Mouse (Mus musculus) heart, embryonic 15.5 days (tissue): ENCODE results near the gene Ica1. TPM values are rescaled to one million over a fixed set of nuclear protein-coding genes. Genes with fewer than 3 reads are reported as not detected.

Source experiments
- ATAC-seq: fragments of 200-750 bp; cut with Nextera tagmentation; replicated peaks from 2 replicates; pipeline ENCODE4 v1.8.0; 2017; ENCODE audit warnings: low read depth, moderate TSS enrichment; ENCODE audit not compliant: insufficient number of reproducible peaks, insufficient read depth, low FRiP score
- H3K27ac ChIP-seq: fragments of 300-500 bp; sonication (generic); 2 replicates; pipeline ENCODE4 v1.5.1; 2015; ENCODE audit warnings: mild to moderate bottlenecking, inconsistent platforms
- H3K27me3 ChIP-seq: fragments of 300-500 bp; sonication (generic); 2 replicates; pipeline ENCODE4 v1.6.1; 2015; ENCODE audit warnings: inconsistent platforms
- H3K36me3 ChIP-seq: fragments of 300-500 bp; sonication (generic); 2 replicates; pipeline ENCODE4 v1.6.1; 2015; ENCODE audit warnings: mild to moderate bottlenecking, inconsistent platforms
- H3K4me1 ChIP-seq: fragments of 300-500 bp; sonication (generic); replicated peaks from 2 replicates; pipeline ENCODE4 v1.6.1; 2015; ENCODE audit warnings: inconsistent platforms
- H3K4me2 ChIP-seq: fragments of 300-500 bp; sonication (generic); 2 replicates; pipeline ENCODE4 v1.6.1; 2015; ENCODE audit warnings: inconsistent platforms, mild to moderate bottlenecking, moderate library complexity
- H3K4me3 ChIP-seq: fragments of 300-500 bp; sonication (generic); 2 replicates; pipeline ENCODE4 v1.5.1; 2015; ENCODE audit warnings: mild to moderate bottlenecking, inconsistent platforms
- H3K9ac ChIP-seq: fragments of 300-500 bp; sonication (generic); 2 replicates; pipeline ENCODE4 v1.6.1; 2015; ENCODE audit warnings: mild to moderate bottlenecking, inconsistent platforms
- H3K9me3 ChIP-seq: fragments of 300-500 bp; sonication (generic); replicated peaks from 2 replicates; pipeline ENCODE4 v1.6.1; 2016; ENCODE audit warnings: inconsistent platforms
- WGBS: fragments of 180-500 bp; shearing (Covaris S2); methylation state at CpG from one replicate; pipeline ENCODE4 v1.1.7; 2015; ENCODE audit warnings: mixed read lengths; 5-methylcytosine and 5-hydroxymethylcytosine counted together
- polyA plus RNA-seq: library from polyadenylated mRNA; unstranded; fragments of >200 nt; fragmentation: Nextera tagmentation; extraction: Ambion mirVana; gene quantifications from 2 replicates; pipeline ENCODE4 v1.2.1, GENCODE M21; 2015

Ica1 gene
- polyA plus RNA-seq, 1 experiment from 2014 or later: 19.0 TPM

DNA sequence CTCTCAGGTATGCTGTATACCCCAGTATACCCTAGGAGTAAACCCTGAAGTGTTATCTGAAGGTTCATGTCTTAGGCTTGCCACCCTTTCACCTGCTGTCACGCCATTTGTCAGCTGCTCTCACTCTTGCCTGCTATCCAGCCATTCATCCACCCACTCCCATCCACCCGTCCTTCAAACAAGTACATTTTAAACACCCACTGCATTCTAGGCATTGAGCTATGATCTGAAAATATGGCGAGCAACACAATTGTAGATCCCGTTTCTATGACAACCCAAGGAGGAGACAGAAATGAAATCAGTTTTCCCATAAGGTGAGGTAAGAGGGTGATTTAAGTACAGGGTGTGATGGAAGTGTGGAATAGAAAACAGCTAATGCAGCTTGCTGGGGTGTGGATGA, 140.2 kb downstream of the Ica1 start:
- H3K27ac ChIP-seq: no peak overlapping the region
- no peak overlapping the region for H3K4me3 ChIP-seq
- 87% methylated on average over 4 of the region's 4 CpGs for WGBS

DNA sequence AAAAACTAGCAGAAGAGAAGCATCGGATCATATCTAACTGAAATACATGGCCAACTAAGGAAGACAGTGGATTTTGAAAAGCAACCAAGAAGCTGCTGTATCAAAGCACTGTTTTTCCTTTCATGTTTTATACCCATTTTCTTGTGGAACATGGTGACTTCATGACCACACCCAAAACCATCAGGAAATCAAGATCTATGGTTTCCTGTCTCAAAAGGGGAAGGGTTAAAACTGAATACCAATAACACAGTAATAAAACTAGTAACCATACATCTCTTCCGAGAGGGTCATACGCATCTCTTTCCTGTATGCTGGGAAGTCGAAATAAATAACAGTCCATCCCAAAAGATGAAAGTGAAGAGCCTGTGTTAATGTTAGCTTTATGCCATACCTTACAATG, 145.6 kb downstream of the Ica1 start:
- H3K9me3 ChIP-seq: no peaks in the 10 kb centered on the region
- no peaks in the 10 kb centered on the region for H3K27me3 ChIP-seq
- WGBS: 85% methylated on average over 4 of the region's 4 CpGs
- no peaks in the 10 kb centered on the region for H3K4me1 ChIP-seq
- H3K27ac ChIP-seq: no peak overlapping the region
- H3K36me3 ChIP-seq: no peaks in the 10 kb centered on the region
- no peak for ATAC-seq
- no peak overlapping the region for H3K4me2 ChIP-seq
- H3K4me3 ChIP-seq: no peak overlapping the region
- H3K9ac ChIP-seq: no peak overlapping the region

More for the DNA sequence above, 140.2 kb downstream of the Ica1 start:
- H3K36me3 ChIP-seq: no peaks in the 10 kb centered on the region
- no peak overlapping the region for H3K4me2 ChIP-seq
- no peaks in the 10 kb centered on the region for H3K27me3 ChIP-seq
- ATAC-seq: no peak
- no peaks in the 10 kb centered on the region for H3K4me1 ChIP-seq
- no peak overlapping the region for H3K9ac ChIP-seq
- no peaks in the 10 kb centered on the region for H3K9me3 ChIP-seq

DNA sequence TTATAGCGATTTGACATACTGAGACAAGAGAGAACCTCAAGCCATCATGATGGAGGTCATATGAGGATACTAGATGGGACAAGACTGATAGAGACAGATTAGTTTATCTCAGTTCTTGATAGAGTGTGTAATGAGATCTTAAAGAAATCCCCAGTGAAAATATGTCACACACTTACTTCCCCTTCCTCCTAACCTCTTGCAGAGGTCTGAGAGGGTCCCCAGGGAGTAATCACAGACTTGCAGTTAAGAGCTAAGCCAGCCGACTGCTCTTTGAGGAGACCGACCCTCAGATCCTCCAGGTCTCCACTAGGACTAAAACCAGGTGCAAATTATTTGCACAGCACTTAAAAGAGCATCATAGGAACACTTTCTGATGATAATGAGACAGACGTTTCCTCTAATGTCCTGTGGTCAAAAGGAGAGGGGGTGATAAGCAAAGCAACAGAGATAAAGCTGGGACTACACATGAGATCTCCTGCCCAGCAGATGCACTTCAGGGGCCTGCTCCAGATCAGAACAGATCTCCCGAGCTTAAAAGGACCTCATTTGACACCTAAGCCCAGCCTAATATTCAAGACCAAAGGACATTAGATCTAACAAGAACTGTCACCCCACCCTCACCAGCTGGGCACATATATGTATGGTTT, 146.2 kb downstream of the Ica1 start:
- no peak for ATAC-seq
- Histone ChIP-seq H3K36me3 (no peaks in the 10 kb centered on the region), H3K27me3 (no peaks in the 10 kb centered on the region), H3K4me2 (no peak overlapping the region), H3K27ac (no peak overlapping the region), H3K9me3 (no peaks in the 10 kb centered on the region), H3K4me3 (no peak overlapping the region), H3K4me1 (no peaks in the 10 kb centered on the region), H3K9ac (no peak overlapping the region)
- 41% methylated on average over 5 of the region's 5 CpGs for WGBS

DNA sequence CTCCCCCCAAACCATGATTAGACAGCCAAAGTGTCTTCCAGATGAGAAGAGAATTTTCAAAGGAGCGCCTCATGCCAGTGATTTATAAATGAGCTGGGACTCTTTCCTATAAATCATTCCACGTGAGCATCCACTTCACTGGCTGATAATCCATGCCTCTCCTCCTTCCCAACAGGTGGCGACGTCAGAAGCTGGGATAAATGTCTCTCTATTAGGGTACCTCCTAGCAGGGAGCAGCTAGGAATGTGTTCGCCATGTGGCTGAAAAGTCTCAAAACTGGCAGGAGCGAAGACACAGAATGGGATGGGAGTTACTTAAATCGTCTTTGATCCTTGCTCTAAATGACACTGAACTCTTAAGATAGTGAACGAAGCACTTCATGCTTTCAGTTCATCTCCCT, 146.9 kb downstream of the Ica1 start:
- H3K9me3 ChIP-seq: no peaks in the 10 kb centered on the region
- WGBS: 90% methylated on average over 8 of the region's 8 CpGs
- H3K36me3 ChIP-seq: no peaks in the 10 kb centered on the region
- no peak for ATAC-seq
- H3K9ac ChIP-seq: no peak overlapping the region
- no peak overlapping the region for H3K4me3 ChIP-seq
- no peaks in the 10 kb centered on the region for H3K4me1 ChIP-seq
- H3K27me3 ChIP-seq: no peaks in the 10 kb centered on the region
- no peak overlapping the region for H3K4me2 ChIP-seq
- H3K27ac ChIP-seq: no peak overlapping the region

DNA sequence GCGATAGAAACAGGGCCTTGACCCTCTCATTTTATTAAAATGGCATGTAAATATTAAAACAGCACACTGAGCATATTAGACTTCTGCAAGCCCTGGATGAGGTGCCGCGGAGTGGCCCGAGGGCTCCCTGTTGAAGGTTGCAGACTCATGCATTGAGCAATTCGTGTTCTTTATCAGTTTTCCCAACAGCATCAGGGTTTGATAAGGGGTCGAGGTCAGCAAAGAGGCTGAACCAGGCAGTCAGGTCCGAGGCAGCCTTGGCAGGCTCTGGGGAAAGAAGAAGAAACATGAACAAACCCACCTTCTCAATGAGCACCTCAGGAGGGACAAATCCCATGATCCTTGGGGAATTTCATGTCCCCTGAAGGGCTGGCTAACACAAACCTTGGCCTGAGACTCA, 147.8 kb downstream of the Ica1 start:
- Histone ChIP-seq H3K9ac (no peak overlapping the region), H3K27ac (no peak overlapping the region), H3K27me3 (no peaks in the 10 kb centered on the region), H3K36me3 (no peaks in the 10 kb centered on the region), H3K9me3 (no peaks in the 10 kb centered on the region), H3K4me3 (no peak overlapping the region), H3K4me1 (no peaks in the 10 kb centered on the region), H3K4me2 (no peak overlapping the region)
- WGBS: 65% methylated on average over 7 of the region's 7 CpGs
- ATAC-seq: no peak

DNA sequence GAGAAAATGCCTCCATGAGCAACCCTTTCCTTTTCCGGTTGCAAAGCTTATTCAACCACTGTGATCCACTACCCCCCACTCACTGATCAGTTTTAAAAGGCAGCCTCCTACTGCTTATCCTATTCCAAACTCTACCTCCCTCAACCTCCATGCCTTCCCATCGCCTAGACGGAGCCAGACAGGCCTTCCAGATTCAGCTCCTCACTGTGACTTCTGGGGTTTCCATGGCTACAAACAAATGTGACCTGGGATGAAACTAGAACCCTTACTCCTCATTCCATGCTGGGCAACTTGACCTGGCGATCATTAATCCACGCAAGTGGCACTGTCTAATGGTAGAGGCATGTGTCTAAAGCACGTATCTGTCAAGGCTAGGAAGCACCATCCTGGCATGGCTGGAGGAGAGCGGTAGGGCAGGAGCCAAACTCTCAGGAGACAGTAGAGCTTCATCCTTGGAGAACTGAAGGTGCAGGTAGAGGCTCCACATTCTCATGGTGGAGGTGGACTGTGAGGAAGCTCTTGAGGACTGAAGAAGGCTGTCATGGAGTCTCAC, 149.5 kb downstream of the Ica1 start:
- WGBS: 88% methylated on average over 7 of the region's 7 CpGs
- no peak overlapping the region for H3K27ac ChIP-seq
- H3K9ac ChIP-seq: no peak overlapping the region
- no peaks in the 10 kb centered on the region for H3K27me3 ChIP-seq
- no peaks in the 10 kb centered on the region for H3K36me3 ChIP-seq
- no peaks in the 10 kb centered on the region for H3K9me3 ChIP-seq
- no peaks in the 10 kb centered on the region for H3K4me1 ChIP-seq
- H3K4me2 ChIP-seq: no peak overlapping the region
- no peak for ATAC-seq
- H3K4me3 ChIP-seq: no peak overlapping the region

DNA sequence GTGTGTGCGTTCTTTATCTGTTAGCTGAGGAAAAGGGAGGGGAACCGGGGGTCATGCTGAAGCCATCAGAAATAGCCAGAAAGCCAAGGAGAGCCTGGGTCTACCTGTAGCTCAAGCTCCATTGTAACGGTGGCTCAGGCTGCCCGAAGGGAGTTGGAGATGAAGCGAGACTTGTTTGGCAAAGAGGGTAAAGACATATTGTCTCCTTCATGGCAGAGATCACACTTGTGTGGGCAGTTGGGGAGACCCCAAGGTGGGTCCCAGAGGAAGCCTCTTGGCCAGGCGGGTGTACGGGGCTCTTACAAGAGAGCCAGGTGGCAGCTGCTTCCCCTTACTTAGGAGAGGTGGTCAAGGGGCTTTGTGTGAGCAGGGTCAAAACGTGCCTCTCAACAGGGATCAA, 150.1 kb downstream of the Ica1 start:
- WGBS: 84% methylated on average over 8 of the region's 8 CpGs
- H3K27me3 ChIP-seq: no peaks in the 10 kb centered on the region
- no peak overlapping the region for H3K4me3 ChIP-seq
- H3K9ac ChIP-seq: no peak overlapping the region
- no peak overlapping the region for H3K27ac ChIP-seq
- no peaks in the 10 kb centered on the region for H3K36me3 ChIP-seq
- H3K9me3 ChIP-seq: no peaks in the 10 kb centered on the region
- no peak for ATAC-seq
- H3K4me1 ChIP-seq: no peaks in the 10 kb centered on the region
- no peak overlapping the region for H3K4me2 ChIP-seq

DNA sequence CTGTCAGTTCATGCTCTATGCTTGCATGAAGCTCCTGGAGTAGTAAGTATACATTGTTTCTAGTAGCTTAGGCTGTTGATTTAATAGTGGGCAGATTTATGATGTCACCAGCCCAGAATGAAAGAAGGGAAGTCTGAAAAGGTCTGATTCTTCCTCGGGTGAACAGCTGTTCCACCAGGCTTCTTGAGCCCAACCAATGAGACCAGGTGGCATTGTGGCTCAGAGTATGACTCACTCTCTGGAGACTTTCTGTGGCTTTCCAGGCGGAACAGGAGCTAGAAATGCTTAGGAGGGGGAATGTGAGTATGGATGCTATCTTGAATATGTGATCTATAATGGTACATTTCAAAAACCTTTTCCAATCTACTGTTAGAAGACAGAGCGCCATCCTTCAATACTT, 155.2 kb downstream of the Ica1 start:
- WGBS: 61% methylated on average over 3 of the region's 3 CpGs
- H3K27me3 ChIP-seq: no peaks in the 10 kb centered on the region
- H3K9ac ChIP-seq: no peak overlapping the region
- no peak overlapping the region for H3K4me3 ChIP-seq
- no peak for ATAC-seq
- no peak overlapping the region for H3K4me2 ChIP-seq
- H3K27ac ChIP-seq: no peak overlapping the region
- 0 out of 2 replicates have a peak, but pooled peaks cover 3% of the 10 kb centered on the region for H3K4me1 ChIP-seq
- no peaks in the 10 kb centered on the region for H3K36me3 ChIP-seq
- H3K9me3 ChIP-seq: no peaks in the 10 kb centered on the region

DNA sequence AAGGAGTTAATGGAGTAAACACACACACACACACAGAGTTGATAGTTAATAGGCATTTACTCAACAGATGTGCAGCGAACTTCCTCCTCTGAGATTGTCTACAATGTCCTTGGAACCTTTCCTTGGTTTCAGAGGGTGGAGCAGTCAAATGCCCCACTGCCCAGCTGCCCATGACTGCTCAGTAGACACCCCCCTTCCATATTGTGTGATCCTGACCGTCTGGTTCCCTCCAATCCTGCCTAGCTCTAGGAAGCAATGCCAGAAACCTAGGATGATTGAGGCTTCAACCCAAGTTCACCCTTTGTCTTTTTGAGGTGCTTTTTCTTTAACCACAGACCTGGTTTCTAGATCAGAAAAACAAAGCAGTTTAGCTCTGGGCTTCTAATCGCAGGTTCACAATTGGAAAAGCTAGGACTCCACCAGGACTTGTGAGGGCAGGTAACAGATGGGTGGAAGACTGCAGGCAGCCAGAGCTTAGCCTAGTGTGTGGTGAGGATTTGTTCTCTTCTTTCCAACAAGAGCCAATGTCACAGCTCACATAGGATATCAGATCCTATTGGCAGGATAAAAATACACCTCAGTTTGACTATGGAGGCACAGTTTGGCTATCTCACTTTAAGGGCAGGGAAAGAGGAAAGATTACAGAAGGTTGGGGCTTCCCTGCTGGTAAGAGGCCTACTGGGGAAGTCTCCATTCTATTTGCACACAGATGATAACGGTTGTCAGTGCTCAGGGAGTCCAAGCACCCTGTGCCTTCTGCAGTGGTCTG, 158.5 kb downstream of the Ica1 start:
- Histone ChIP-seq H3K4me2 (no peak overlapping the region), H3K4me1 (0 out of 2 replicates have a peak, but pooled peaks cover 3% of the 10 kb centered on the region), H3K27me3 (no peaks in the 10 kb centered on the region), H3K27ac (no peak overlapping the region), H3K36me3 (no peaks in the 10 kb centered on the region), H3K4me3 (no peak overlapping the region), H3K9ac (no peak overlapping the region), H3K9me3 (no peaks in the 10 kb centered on the region)
- WGBS: 75% methylated on average over 4 of the region's 4 CpGs
- no peak for ATAC-seq

DNA sequence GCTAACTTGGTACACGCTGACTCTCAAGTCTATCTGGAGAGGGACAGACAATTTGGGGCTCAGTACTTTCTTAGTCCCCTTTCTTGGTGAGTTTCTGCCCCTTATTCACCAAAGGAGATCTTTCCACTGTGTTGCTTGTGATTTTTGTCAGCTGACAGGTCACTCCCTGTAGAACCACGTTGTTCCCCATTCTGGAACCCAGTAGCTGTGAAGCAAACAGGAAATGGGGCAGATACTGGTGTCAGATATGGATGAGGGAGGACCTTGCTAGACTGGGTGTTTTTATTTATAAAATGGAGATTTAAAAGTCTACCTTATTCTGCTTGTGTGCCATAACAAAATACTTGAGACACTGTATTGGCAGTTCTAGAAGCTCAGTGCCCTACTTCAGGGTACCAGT, 160.9 kb downstream of the Ica1 start:
- no peak for ATAC-seq
- Histone ChIP-seq H3K36me3 (no peaks in the 10 kb centered on the region), H3K9me3 (no peaks in the 10 kb centered on the region), H3K4me3 (no peak overlapping the region), H3K27ac (no peak overlapping the region), H3K4me1 (0 out of 2 replicates have a peak, but pooled peaks cover 3% of the 10 kb centered on the region), H3K4me2 (no peak overlapping the region), H3K27me3 (no peaks in the 10 kb centered on the region), H3K9ac (no peak overlapping the region)
- 58% methylated on average over 2 of the region's 2 CpGs for WGBS

DNA sequence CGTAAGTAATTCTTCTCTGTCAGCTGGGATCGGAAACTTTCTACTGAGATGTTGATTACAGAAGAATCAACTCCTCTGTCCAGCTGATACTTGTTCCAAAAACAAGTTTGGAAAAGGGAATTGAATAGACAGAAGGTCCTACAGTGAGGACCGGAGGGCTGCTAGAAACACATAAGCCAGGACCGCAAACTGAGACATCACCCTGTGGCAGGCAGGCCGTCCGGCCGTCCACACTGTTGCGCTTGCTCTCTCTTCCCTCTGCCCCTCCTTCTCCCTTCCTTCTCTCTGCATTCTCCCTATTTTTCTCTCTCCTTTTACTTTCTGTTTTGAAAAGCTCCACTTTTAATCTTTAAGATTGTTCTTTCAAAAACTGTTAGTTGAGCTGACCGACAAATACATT, 186.6 kb downstream of the Ica1 start:
- H3K4me3 ChIP-seq: no peak overlapping the region
- H3K9me3 ChIP-seq: no peaks in the 10 kb centered on the region
- 77% methylated on average over 9 of the region's 9 CpGs for WGBS
- no peak overlapping the region for H3K4me2 ChIP-seq
- H3K27me3 ChIP-seq: no peaks in the 10 kb centered on the region
- no peaks in the 10 kb centered on the region; the same call in 1 of the 2 replicates for H3K36me3 ChIP-seq
- no peak overlapping the region for H3K27ac ChIP-seq
- no peak overlapping the region for H3K9ac ChIP-seq
- H3K4me1 ChIP-seq: no peaks in the 10 kb centered on the region
- ATAC-seq: no peak
